Mouse (Mus musculus) limb, embryonic 14.5 days (tissue): ENCODE measurements at regions not wholly inside any gene's neighbourhood (a gene's known extent, or its start where the extent isn't known, plus 50 kb on each side); places are given as distances from the start of the nearest gene placed in this dataset.

Experiments
- ATAC-seq: fragments of 200-750 bp; cut with Nextera tagmentation; 2 replicates; pipeline ENCODE4 v1.8.0; 2017; ENCODE audit warnings: low read depth, moderate number of reproducible peaks, moderate TSS enrichment; ENCODE audit not compliant: low FRiP score
- DNase-seq: peaks from one replicate; pipeline ENCODE4 v3.0.0-alpha.2; 2015; ENCODE audit warnings: low spot score
- H3K27ac ChIP-seq: fragments of 300-500 bp; sonication (generic); replicated peaks from 2 replicates; pipeline ENCODE4 v1.5.1; 2014; ENCODE audit warnings: low read depth, mild to moderate bottlenecking, low read length, moderate library complexity, mixed read lengths
- H3K27me3 ChIP-seq: fragments of 300-500 bp; sonication (generic); 2 replicates; pipeline ENCODE4 v1.6.1; 2014; ENCODE audit warnings: low read length, mixed read lengths; ENCODE audit not compliant: control insufficient read depth, insufficient read depth
- H3K36me3 ChIP-seq: fragments of 300-500 bp; sonication (generic); 2 replicates; pipeline ENCODE4 v1.6.1; 2014; ENCODE audit warnings: mild to moderate bottlenecking, low read length, moderate library complexity, mixed read lengths; ENCODE audit not compliant: control insufficient read depth, insufficient read depth
- H3K4me1 ChIP-seq: fragments of 300-500 bp; sonication (generic); 2 replicates; pipeline ENCODE4 v1.6.1; 2014; ENCODE audit warnings: antibody characterized with exemption, low read length, mixed read lengths; ENCODE audit not compliant: control insufficient read depth, insufficient read depth
- H3K4me2 ChIP-seq: fragments of 300-500 bp; sonication (generic); replicated peaks from 2 replicates; pipeline ENCODE4 v1.6.1; 2014; ENCODE audit warnings: low read depth, mild to moderate bottlenecking, low read length, moderate library complexity; ENCODE audit not compliant: severe bottlenecking
- H3K4me3 ChIP-seq: fragments of 300-500 bp; sonication (generic); replicated peaks from 2 replicates; pipeline ENCODE4 v1.5.1; 2014; ENCODE audit warnings: low read length
- H3K9ac ChIP-seq: fragments of 300-500 bp; sonication (generic); 2 replicates; pipeline ENCODE4 v1.6.1; 2014; ENCODE audit warnings: mild to moderate bottlenecking, low read depth, low read length, moderate library complexity; ENCODE audit not compliant: severe bottlenecking
- H3K9me3 ChIP-seq: fragments of 300-500 bp; sonication (generic); 2 replicates; pipeline ENCODE4 v1.6.1; 2016; ENCODE audit warnings: low read length; ENCODE audit not compliant: control insufficient read depth
- POLR2A ChIP-seq: fragments of 200-500 bp; IDR thresholded peaks from 2 replicates; pipeline ENCODE4 v1.8.0; 2012; ENCODE audit warnings: inconsistent platforms, mild to moderate bottlenecking, moderate library complexity, borderline replicate concordance; ENCODE audit not compliant: insufficient read depth, insufficient read length; ENCODE audit errors: extremely low read depth
- WGBS: fragments of 180-500 bp; shearing (Covaris S2); extraction: QIAGEN DNeasy Blood & Tissue Kit; methylation state at CpG from one replicate; pipeline ENCODE4 v1.1.7; 2014; 5-methylcytosine and 5-hydroxymethylcytosine counted together

DNA sequence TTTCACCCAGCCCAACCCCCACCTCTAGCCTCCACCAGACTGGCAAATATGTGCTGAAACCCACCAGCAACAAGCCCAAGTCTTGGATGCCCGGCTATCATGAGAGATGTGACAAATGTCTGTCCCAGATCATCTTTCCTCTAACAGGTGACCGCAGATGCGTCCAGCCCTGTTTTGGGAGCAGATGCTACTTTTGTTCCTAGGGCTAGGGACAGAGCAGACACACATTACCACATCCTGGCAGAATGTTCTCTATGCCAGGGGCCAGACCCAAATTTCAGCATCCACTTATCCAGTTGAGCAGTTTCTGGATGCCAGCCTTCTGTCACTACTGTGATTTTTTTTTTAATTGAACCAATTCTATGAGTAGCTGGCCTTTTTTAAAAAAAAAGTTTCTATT, 316.7 kb downstream of the Adra2a start:
- WGBS, result 94% methylated on average over 3 of the region's 3 CpGs
- Histone ChIP-seq H3K4me1 (no peaks in the 10 kb centered on the region), H3K4me3 (no peak overlapping the region), H3K9ac (no peak overlapping the region), H3K27me3 (no peaks in the 10 kb centered on the region), H3K36me3 (no peaks in the 10 kb centered on the region), H3K4me2 (no peak overlapping the region), H3K9me3 (no peaks in the 10 kb centered on the region), H3K27ac (no peak overlapping the region)
- no peak for TF ChIP-seq POLR2A
- ATAC-seq, result no peak
- DNase-seq, result no peak

DNA sequence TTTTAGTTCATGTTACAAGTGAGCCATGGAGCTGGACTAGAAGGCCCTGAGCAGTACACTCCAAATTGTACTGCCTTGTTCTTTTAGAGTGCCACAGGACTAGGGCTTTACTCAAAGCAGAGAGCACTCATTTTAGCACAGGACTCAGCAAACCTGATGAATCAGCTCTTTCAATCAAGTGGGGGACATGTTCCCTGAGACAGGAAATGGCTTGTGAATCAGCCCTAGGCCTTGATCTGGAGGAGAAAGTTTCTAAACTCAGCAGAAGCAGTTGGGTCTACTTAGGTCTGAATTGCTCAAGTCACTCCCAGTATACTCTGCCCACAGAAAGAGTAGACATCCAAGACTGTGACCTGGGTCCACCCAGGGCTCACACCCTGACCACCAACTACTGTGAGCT, 341.1 kb downstream of the Adra2a start:
- Histone ChIP-seq H3K27me3 (no peaks in the 10 kb centered on the region), H3K4me2 (no peak overlapping the region), H3K4me3 (no peak overlapping the region), H3K9ac (no peak overlapping the region), H3K4me1 (no peaks in the 10 kb centered on the region), H3K9me3 (no peaks in the 10 kb centered on the region), H3K36me3 (no peaks in the 10 kb centered on the region), H3K27ac (no peak overlapping the region)
- ATAC-seq (no peak), DNase-seq (no peak)
- TF ChIP-seq POLR2A, result no peak

DNA sequence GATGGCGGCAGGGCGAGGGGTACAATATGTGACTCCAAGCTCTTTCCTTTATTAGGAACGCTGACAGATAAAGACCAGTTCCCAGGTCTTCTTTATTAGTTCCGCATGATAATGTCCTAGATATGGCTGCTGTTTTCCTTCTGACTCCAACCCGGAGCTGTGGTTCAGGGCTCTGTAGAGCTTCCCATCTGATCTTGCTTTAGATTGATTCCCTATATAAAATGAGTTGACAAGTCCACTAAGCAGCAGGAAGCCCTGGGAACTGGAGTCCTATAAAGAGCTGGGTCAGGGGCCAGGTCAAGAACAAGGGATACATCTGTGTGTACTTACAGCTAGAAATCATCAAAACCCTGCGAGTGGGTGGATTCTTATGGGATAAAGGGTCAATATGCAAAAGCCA, 347.5 kb downstream of the Adra2a start:
- 22% methylated on average over 6 of the region's 6 CpGs for WGBS
- Histone ChIP-seq H3K9me3 (no peaks in the 10 kb centered on the region), H3K27me3 (no peaks in the 10 kb centered on the region), H3K36me3 (no peaks in the 10 kb centered on the region), H3K4me3 (no peak overlapping the region), H3K4me2 (no peak overlapping the region), H3K4me1 (no peaks in the 10 kb centered on the region), H3K27ac (no peak overlapping the region), H3K9ac (no peak overlapping the region)
- ATAC-seq (no peak), DNase-seq (peak; percentile 26)
- TF ChIP-seq POLR2A, result no peak

DNA sequence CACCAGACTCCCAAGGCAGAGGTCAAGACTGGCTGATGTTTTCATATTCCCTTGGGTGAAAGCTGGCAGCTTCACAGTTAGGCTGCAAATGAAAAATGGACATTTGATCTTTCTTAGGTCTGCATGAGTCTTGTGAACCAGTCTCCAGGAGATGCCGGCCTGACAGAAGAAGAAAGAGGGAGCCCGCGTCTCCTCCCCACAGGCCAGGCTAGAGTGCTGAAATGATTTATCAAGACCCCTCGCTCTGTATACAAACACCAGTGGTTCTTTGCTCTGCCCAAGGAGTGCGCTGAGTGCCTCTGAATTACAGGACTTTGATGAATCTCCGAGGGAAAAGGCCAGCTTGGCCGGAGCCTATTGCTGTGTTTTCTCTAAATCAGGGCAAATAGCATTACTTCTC, 355.7 kb downstream of the Adra2a start:
- ATAC-seq, result no peak
- H3K27me3 ChIP-seq, result no peaks in the 10 kb centered on the region
- no peak for DNase-seq
- no peak for TF ChIP-seq POLR2A
- no peaks in the 10 kb centered on the region for H3K9me3 ChIP-seq
- no peak overlapping the region for H3K9ac ChIP-seq
- H3K4me3 ChIP-seq, result no peak overlapping the region
- no peaks in the 10 kb centered on the region for H3K4me1 ChIP-seq
- no peak overlapping the region for H3K4me2 ChIP-seq
- H3K36me3 ChIP-seq, result no peaks in the 10 kb centered on the region
- WGBS, result 36% methylated on average over 7 of the region's 7 CpGs
- no peak overlapping the region for H3K27ac ChIP-seq

DNA sequence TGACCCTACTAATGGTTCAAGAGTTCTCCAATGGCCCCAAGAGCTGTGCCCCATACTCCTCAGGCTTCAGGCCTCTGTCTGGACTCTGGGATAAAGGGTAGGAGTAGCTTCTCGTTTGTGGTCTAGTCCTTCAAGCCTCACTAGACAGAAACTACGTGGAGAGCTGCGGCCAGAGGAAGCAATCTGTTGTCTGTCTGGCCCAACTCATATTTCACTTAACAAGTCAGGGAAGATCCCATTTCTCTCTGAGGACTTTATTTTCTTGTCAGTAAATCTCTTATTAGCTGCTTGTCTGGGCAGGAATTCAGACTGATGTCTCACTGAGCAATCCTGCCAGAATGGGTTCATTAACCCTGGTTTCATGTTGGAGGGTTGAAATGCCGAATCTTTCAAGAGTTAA, 364.0 kb downstream of the Adra2a start:
- ATAC-seq, result no peak
- no peak overlapping the region for H3K4me3 ChIP-seq
- H3K9ac ChIP-seq, result no peak overlapping the region
- DNase-seq, result no peak
- TF ChIP-seq POLR2A, result no peak
- H3K4me2 ChIP-seq, result no peak overlapping the region
- 78% methylated on average over 4 of the region's 4 CpGs for WGBS
- no peaks in the 10 kb centered on the region for H3K36me3 ChIP-seq
- H3K27me3 ChIP-seq, result no peaks in the 10 kb centered on the region
- no peaks in the 10 kb centered on the region for H3K9me3 ChIP-seq
- H3K27ac ChIP-seq, result no peak overlapping the region
- H3K4me1 ChIP-seq, result no peaks in the 10 kb centered on the region

DNA sequence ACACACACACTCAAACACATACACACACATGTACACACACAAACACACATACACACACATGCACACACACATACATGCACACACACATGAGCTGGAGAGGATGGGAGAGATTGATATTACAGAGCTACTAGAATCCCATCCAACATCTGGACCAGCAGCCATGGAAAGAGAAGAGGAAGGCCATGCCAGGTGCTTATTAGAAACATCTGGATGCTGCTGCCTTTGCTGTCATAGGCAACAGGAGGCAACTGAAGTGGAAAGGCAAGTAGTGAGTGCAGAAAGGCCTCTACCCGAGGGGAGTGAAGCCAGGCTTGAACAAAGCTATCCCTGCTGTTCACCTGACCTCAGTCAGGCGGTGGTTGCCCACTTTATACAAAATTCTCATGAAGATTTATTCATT, 385.1 kb downstream of the Adra2a start:
- DNase-seq (peak; percentile 74), ATAC-seq (no peak)
- Histone ChIP-seq H3K27me3 (no peaks in the 10 kb centered on the region), H3K9me3 (no peaks in the 10 kb centered on the region), H3K4me3 (no peak overlapping the region), H3K36me3 (no peaks in the 10 kb centered on the region), H3K4me1 (0 out of 2 replicates have a peak, but pooled peaks cover 4% of the 10 kb centered on the region), H3K27ac (no peak overlapping the region), H3K9ac (no peak overlapping the region), H3K4me2 (no peak overlapping the region)
- 27% methylated on average over 2 of the region's 2 CpGs for WGBS
- no peak for TF ChIP-seq POLR2A
